Mouse (Mus musculus) lung, embryonic 14.5 days (tissue): ENCODE results near the gene Nsfl1c. TPM values are rescaled to one million over a fixed set of nuclear protein-coding genes. Genes with fewer than 3 reads are reported as not detected.
"Not testable (repeated sequence)": the region's sequence is repeated elsewhere in the genome, so short reads cannot be mapped to it uniquely, and the experiment has no call there.

Experiments
- ATAC-seq: fragments of 200-750 bp; cut with Nextera tagmentation; 2 replicates; pipeline ENCODE4 v1.8.0; 2017; ENCODE audit warnings: mild to moderate bottlenecking, moderate TSS enrichment, moderate library complexity; ENCODE audit not compliant: insufficient read depth
- DNase-seq: peaks from one replicate; pipeline ENCODE4 v3.0.0-alpha.2; 2015
- H3K27ac ChIP-seq: fragments of 300-500 bp; sonication (generic); 2 replicates; pipeline ENCODE4 v1.5.1; 2014; ENCODE audit warnings: low read depth, mild to moderate bottlenecking, moderate library complexity
- H3K27me3 ChIP-seq: fragments of 300-500 bp; sonication (generic); 2 replicates; pipeline ENCODE4 v1.6.1; 2014; ENCODE audit warnings: low read length, control low read depth; ENCODE audit not compliant: insufficient read depth
- H3K36me3 ChIP-seq: fragments of 300-500 bp; sonication (generic); 2 replicates; pipeline ENCODE4 v1.6.1; 2014; ENCODE audit warnings: control low read depth; ENCODE audit not compliant: insufficient read depth
- H3K4me1 ChIP-seq: fragments of 300-500 bp; sonication (generic); 2 replicates; pipeline ENCODE4 v1.6.1; 2014; ENCODE audit warnings: antibody characterized with exemption, control low read depth; ENCODE audit not compliant: insufficient read depth
- H3K4me2 ChIP-seq: fragments of 300-500 bp; sonication (generic); 2 replicates; pipeline ENCODE4 v1.6.1; 2014; ENCODE audit warnings: mild to moderate bottlenecking
- H3K4me3 ChIP-seq: fragments of 300-500 bp; sonication (generic); 2 replicates; pipeline ENCODE4 v1.5.1; 2014; ENCODE audit warnings: low read depth, low read length
- H3K9ac ChIP-seq: fragments of 300-500 bp; sonication (generic); 2 replicates; pipeline ENCODE4 v1.6.1; 2014
- H3K9me3 ChIP-seq: fragments of 300-500 bp; sonication (generic); 2 replicates; pipeline ENCODE4 v1.6.1; 2016; ENCODE audit warnings: low read depth, low read length, control low read depth
- CTCF ChIP-seq: IDR thresholded peaks from 2 replicates; pipeline ENCODE4 v1.5.1; 2016; ENCODE audit warnings: antibody characterized with exemption, low read depth
- WGBS: fragments of 180-500 bp; shearing (Covaris S2); extraction: QIAGEN DNeasy Blood & Tissue Kit; methylation state at CpG from one replicate; pipeline ENCODE4 v1.1.7; 2014; 5-methylcytosine and 5-hydroxymethylcytosine counted together
- polyA plus RNA-seq: library from polyadenylated mRNA; unstranded; fragments of >200 nt; fragmentation: Nextera tagmentation; extraction: Ambion mirVana; gene quantifications from 2 replicates; pipeline ENCODE4 v1.2.1, GENCODE M21; 2014

Gene Nsfl1c
- polyA plus RNA-seq = 237 and 239 TPM in 2 replicates

DNA sequence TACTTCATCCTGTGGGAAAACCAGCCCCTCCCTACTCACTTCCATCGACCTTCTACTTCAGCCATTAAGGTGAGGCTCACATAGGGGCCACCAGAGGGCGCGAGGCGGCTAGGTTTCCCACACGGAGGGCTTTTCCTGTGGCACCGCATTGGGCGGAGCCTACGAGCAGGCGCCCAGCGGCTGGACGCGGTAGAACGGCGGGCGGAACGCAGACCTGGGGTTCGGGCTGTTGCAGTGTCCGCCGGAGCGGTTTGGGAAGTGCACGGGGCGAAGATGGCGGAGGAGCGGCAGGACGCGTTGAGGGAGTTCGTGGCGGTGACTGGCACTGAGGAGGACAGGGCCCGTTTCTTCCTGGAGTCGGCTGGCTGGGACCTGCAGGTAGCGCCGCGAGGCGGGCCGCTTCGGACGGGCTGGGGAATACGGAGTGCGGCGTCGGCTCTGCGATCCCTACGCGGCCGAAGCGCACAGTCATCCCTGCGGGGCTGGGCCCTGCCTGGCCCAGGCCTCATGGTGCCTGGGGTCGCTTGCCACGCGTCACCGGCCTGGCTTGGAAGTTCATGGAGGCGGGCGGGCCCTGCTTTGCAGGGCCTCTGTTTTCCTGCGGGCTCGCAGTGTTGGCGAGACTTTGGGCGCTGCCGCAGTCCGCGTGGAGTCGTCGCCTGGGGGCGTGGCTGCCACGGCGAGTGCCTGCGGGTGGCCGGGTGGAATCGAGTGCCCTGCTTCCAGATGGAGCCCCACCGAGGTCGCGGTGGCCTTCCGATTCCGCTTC is at the start of gene Nsfl1c:
Nsfl1c (plus strand) TSS at position 148 of the 769 bp plus-strand sequence.
- H3K27me3 ChIP-seq = no peaks in the 10 kb centered on the region
- WGBS = under 1% methylated on average over 73 of the region's 73 CpGs
- peak; percentile 100 for ATAC-seq
- H3K4me2 ChIP-seq = peak within 1 kb of the TSS; percentile 80
- peaks cover 28% of the 10 kb centered on the region for H3K36me3 ChIP-seq
- H3K4me3 ChIP-seq = peak within 1 kb of the TSS; percentile 90
- no peak within 1 kb of the TSS; the same call in 1 of the 2 replicates for H3K27ac ChIP-seq
- peak; percentile 98 for DNase-seq
- TF ChIP-seq CTCF = peak; percentile 99
- peak within 1 kb of the TSS; percentile 89 for H3K9ac ChIP-seq
- no peaks in the 10 kb centered on the region for H3K9me3 ChIP-seq
- H3K4me1 ChIP-seq = no peaks in the 10 kb centered on the region

DNA sequence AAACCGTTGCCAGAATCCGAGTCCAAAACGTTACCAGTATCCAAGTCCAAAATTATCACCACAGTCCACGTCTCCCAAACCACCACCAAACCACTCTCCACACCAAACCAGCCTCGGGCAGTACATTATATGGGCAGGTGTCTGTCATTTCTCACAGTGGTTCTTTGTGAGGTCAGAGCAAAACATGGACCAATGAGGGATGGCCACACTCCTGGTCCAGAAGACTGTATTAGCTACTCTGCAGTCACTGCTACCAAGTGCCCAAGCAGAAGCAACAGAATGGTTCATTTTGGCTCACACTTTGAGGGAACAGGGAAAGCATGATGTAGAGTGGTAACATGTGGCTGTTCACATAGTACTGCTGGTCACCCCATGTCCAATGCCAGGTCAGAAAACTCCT is 17.9 kb upstream of the Nsfl1c start, which contains the start of gene 4921509C19Rik:
4921509C19Rik (minus strand) TSS at position 101 of the 400 bp plus-strand sequence.
- H3K4me1 ChIP-seq, H3K27ac ChIP-seq, H3K4me3 ChIP-seq, H3K9ac ChIP-seq, H3K36me3 ChIP-seq, H3K9me3 ChIP-seq, H3K4me2 ChIP-seq, H3K27me3 ChIP-seq, DNase-seq, ATAC-seq: not testable (repeated sequence)
- WGBS = 82% methylated on average over 4 of the region's 5 CpGs

DNA sequence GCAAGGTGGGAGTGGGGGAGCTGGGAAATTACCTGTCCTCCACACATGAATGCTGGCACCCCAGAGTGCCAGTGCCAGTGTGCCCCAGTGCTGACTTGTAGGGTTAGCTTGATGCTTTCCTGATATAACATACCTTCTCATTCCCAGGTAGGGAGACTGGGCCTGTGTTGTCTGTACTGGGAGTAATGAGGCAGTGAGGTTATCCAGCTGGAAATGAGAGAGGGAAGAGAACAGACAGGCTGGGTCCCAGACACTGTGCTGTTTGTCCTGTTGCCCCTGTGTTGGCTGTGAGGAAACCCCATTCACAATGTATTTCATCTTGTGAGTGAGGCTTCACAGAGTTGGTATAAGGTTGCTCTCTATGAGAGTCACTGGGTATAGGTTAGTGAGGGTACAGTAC is 7.5 kb upstream of the Nsfl1c start:
- Histone ChIP-seq H3K4me1 (no peaks in the 10 kb centered on the region), H3K9ac (no peak overlapping the region), H3K4me3 (no peak overlapping the region), H3K27ac (no peak overlapping the region), H3K9me3 (no peaks in the 10 kb centered on the region), H3K4me2 (no peak overlapping the region), H3K27me3 (no peaks in the 10 kb centered on the region), H3K36me3 (no peaks in the 10 kb centered on the region)
- no peak for ATAC-seq
- DNase-seq = no peak
- no peak for TF ChIP-seq CTCF

DNA sequence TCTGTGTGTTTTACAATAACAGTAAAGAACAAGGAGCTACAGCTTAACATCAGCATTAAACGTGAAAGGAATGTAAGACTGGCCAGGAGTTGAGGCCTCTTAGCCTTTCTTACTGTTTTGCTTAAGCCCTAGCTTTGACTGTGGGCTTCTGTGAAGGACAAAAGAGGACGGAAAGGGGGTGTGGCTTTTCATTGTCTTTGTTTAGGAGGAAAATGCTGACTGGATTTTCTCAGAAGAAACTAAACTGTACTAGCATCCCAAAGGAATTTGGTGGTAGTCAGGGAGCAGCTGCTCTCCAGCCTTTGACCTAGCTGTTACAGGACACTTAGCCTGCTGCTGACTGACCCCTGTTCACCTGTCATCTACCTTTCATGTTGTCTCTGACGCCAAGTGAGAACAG is 4.4 kb downstream of the Nsfl1c start:
- Histone ChIP-seq H3K27me3 (no peaks in the 10 kb centered on the region), H3K36me3 (peaks cover 66% of the 10 kb centered on the region), H3K9me3 (no peaks in the 10 kb centered on the region), H3K4me2 (no peak overlapping the region), H3K27ac (no peak overlapping the region), H3K4me1 (no peaks in the 10 kb centered on the region), H3K4me3 (no peak overlapping the region), H3K9ac (no peak overlapping the region)
- TF ChIP-seq CTCF = no peak
- DNase-seq (no peak), ATAC-seq (no peak)
- 78% methylated on average over 3 of the region's 3 CpGs for WGBS

DNA sequence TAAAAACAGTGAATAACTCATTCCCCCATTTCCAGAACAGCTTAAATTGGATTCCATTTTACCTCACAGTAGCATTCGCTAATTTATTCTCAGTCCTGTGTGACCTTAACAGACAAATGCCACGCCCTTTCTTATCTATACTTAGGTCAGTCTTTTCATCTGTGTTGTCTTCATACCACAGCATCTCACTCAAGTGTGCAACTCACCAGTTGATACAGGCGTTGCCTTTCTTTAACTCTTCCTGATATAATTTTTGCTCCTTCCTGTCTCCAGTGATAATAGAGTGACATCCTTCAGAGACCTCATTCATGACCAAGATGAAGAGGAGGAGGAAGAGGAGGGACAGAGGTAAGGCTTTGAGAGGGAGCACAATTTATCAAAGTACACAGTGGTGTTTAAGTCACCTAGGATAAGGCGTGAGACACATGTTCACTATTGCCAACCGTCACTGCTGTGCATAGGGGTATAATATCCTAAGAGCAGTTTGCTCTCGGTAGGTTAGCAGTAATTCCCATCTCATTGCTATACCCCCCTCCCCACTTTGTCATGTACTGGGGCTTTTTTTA is 6.5 kb downstream of the Nsfl1c start:
- ATAC-seq = no peak
- Histone ChIP-seq H3K36me3 (peaks cover 86% of the 10 kb centered on the region), H3K27ac (no peak overlapping the region), H3K4me3 (no peak overlapping the region), H3K9ac (no peak overlapping the region), H3K9me3 (no peaks in the 10 kb centered on the region), H3K4me1 (no peaks in the 10 kb centered on the region), H3K4me2 (no peak overlapping the region), H3K27me3 (no peaks in the 10 kb centered on the region)
- TF ChIP-seq CTCF = no peak
- DNase-seq = no peak
- WGBS = 80% methylated on average over 6 of the region's 6 CpGs

DNA sequence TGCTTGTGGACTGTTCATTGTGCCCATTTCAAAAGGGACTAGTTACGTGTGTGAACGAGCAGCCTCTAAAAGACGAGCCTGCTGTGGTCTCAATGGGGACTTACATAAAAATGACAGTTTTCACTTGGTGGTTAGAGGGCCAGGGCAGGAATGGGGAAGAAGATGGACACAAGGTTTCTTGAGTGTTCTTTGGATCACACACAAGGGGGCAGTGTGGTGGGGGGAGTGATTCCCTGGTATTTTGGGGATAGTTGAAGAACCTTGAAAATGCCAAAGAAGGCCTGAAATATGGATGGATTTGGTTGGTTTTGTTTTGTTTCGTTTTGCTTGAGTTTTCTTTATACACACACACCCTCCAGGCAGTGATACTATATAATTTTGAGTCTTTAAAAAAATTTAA is 10.2 kb downstream of the Nsfl1c start:
- peaks cover 85% of the 10 kb centered on the region for H3K36me3 ChIP-seq
- H3K4me1 ChIP-seq = no peaks in the 10 kb centered on the region
- TF ChIP-seq CTCF = peak; percentile 20; the same call in 1 of the 2 replicates
- no peaks in the 10 kb centered on the region for H3K27me3 ChIP-seq
- no peak overlapping the region for H3K9ac ChIP-seq
- no peak overlapping the region for H3K4me3 ChIP-seq
- H3K4me2 ChIP-seq = no peak overlapping the region
- no peaks in the 10 kb centered on the region for H3K9me3 ChIP-seq
- ATAC-seq = no peak
- DNase-seq = no peak
- WGBS = 91% methylated on average over 4 of the region's 4 CpGs
- no peak overlapping the region for H3K27ac ChIP-seq

DNA sequence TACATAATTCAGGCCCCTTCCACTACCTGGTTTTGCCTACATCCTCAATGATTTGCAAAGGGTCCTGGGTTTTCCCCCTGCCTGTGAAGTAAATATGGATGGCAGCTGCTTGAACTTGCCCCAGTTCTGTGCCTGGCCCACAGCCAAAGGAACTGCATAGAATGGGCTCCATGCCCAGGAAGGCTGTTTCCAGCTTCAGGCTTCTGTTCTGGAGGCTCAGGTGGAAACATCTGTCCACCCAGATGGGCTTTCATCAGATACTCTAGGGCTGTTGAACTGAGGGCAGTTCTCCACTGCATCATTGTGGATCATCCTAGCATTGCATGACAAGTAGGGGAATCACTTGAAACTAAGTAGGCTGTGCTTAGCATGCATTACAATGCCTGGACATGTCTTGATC is 18.2 kb downstream of the Nsfl1c start:
- ATAC-seq = peak; percentile 58; the same call in 1 of the 2 replicates
- Histone ChIP-seq H3K27ac (no peak overlapping the region), H3K27me3 (no peaks in the 10 kb centered on the region), H3K4me1 (no peaks in the 10 kb centered on the region), H3K4me3 (no peak overlapping the region), H3K36me3 (peaks cover 88% of the 10 kb centered on the region), H3K9ac (no peak overlapping the region), H3K9me3 (no peaks in the 10 kb centered on the region), H3K4me2 (no peak overlapping the region)
- peak; percentile 79 for DNase-seq
- TF ChIP-seq CTCF = no peak
